Mouse (Mus musculus): ENCODE results near the gene Gm21440. TPM values are rescaled to one million over a fixed set of nuclear protein-coding genes. Genes with fewer than 3 reads are reported as not detected.

Gm21440 gene
- not detected in 2 replicates for polyA plus RNA-seq (2015; fragmentation: Nextera tagmentation; extraction: Ambion mirVana)

DNA sequence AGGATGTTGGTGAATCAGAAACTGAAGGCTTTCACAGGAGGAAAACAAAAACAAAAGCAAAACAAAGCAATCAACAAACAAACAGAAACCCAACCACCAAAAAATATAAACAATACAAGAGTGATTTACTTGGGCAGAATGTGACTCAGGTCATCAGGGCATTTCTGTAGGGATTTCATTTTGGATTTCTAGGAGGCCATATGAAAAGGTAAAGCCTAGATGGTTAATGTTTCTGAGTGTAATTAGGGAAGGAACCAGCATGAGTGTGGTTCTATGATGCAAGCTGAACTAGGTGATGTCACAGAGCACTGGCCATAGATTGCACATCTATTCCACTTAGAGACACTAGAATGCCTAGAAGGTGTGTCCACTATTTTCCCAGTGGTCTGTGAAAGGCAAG, at the start of gene Gm21440, which contains the start of gene Gm21454:
Gm21440 (plus strand) TSS at position 301 of the 400 bp plus-strand sequence.
Gm21454 (plus strand) TSS at position 352 of the 400 bp plus-strand sequence.

DNA sequence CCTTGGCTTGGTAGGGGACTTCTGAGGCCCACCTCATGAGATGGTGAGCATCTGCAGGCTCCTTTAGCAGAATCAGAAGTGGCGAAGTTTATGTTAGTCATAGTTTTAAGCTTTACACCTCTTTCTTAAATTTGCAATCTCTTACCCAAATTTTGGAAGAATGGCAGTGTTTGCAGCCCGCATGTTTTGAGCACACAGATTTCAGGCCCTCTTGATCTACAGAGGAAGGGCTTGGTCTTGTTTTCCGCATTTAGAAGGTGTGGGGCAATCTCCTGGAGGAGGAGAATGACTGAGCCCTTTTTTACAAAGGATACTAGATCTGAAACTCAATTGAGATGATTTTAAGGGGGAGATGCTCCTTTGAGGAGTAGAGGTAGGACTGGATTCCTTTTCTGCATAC, 28.4 kb upstream of the Gm21440 start, which contains the start of gene Gm21828:
Gm21828 (minus strand) TSS at position 101 of the 400 bp plus-strand sequence.

Other genes with a start within 250 kb of the Gm21440 start
- not detected in 2 replicates for gene Gm20807, start 209.5 kb upstream of the Gm21440 start, polyA plus RNA-seq (2015; fragmentation: Nextera tagmentation; extraction: Ambion mirVana)
- not detected in 2 replicates for gene Gm21891, start 118.9 kb upstream of the Gm21440 start, polyA plus RNA-seq (2015; fragmentation: Nextera tagmentation; extraction: Ambion mirVana)
- gene Gm21425, start 90.4 kb upstream of the Gm21440 start, polyA plus RNA-seq (2015; fragmentation: Nextera tagmentation; extraction: Ambion mirVana) = not detected in 2 replicates
- not detected in 2 replicates for gene Gm21828, start 28.5 kb upstream of the Gm21440 start, polyA plus RNA-seq (2015; fragmentation: Nextera tagmentation; extraction: Ambion mirVana)
- gene Gm21454, start 51 bp downstream of the Gm21440 start, polyA plus RNA-seq (2015; fragmentation: Nextera tagmentation; extraction: Ambion mirVana) = not detected in 2 replicates
- not detected in 2 replicates for gene Gm21725, start 96.7 kb downstream of the Gm21440 start, polyA plus RNA-seq (2015; fragmentation: Nextera tagmentation; extraction: Ambion mirVana)
- not detected in 2 replicates for gene Gm21866, start 213.2 kb downstream of the Gm21440 start, polyA plus RNA-seq (2015; fragmentation: Nextera tagmentation; extraction: Ambion mirVana)
- not detected in 2 replicates for gene Gm20773, start 241.6 kb downstream of the Gm21440 start, polyA plus RNA-seq (2015; fragmentation: Nextera tagmentation; extraction: Ambion mirVana)

Data from urinary bladder, postnatal 0 days (tissue).